Mouse (Mus musculus) midbrain, postnatal 0 days (tissue): Measurements from ENCODE around the gene Cntnap5a. TPM values are rescaled to one million over a fixed set of nuclear protein-coding genes. Genes with fewer than 3 reads are reported as not detected.
"Not testable (repeated sequence)": the region's sequence is repeated elsewhere in the genome, so short reads cannot be mapped to it uniquely, and the experiment has no call there.

Source experiments
- ATAC-seq: fragments of 200-750 bp; cut with Nextera tagmentation; 2 replicates; pipeline ENCODE4 v1.8.0; 2017; ENCODE audit warnings: moderate number of reproducible peaks, mild to moderate bottlenecking, moderate TSS enrichment, moderate library complexity; ENCODE audit not compliant: low FRiP score
- DNase-seq: peaks from one replicate; pipeline ENCODE4 v3.0.0-alpha.2; 2015; ENCODE audit warnings: low spot score
- H3K27ac ChIP-seq: fragments of 300-500 bp; sonication (generic); 2 replicates; pipeline ENCODE4 v1.5.1; 2014; ENCODE audit warnings: low read depth, mild to moderate bottlenecking, low read length, mixed read lengths
- H3K27me3 ChIP-seq: fragments of 300-500 bp; sonication (generic); 2 replicates; pipeline ENCODE4 v1.6.1; 2014; ENCODE audit warnings: low read length, control low read depth, mixed read lengths; ENCODE audit not compliant: insufficient read depth
- H3K36me3 ChIP-seq: fragments of 300-500 bp; sonication (generic); 2 replicates; pipeline ENCODE4 v1.6.1; 2014; ENCODE audit warnings: low read length, control low read depth, mixed read lengths; ENCODE audit not compliant: insufficient read depth
- H3K4me1 ChIP-seq: fragments of 300-500 bp; sonication (generic); 2 replicates; pipeline ENCODE4 v1.6.1; 2014; ENCODE audit warnings: mild to moderate bottlenecking, control low read depth, antibody characterized with exemption, low read length, mixed read lengths; ENCODE audit not compliant: insufficient read depth
- H3K4me2 ChIP-seq: fragments of 300-500 bp; sonication (generic); 2 replicates; pipeline ENCODE4 v1.6.1; 2014; ENCODE audit warnings: low read depth, mild to moderate bottlenecking, low read length, mixed read lengths; ENCODE audit not compliant: poor library complexity, severe bottlenecking
- H3K4me3 ChIP-seq: fragments of 300-500 bp; sonication (generic); 2 replicates; pipeline ENCODE4 v1.5.1; 2014; ENCODE audit warnings: low read depth, mild to moderate bottlenecking, low read length, moderate library complexity
- H3K9ac ChIP-seq: fragments of 300-500 bp; sonication (generic); replicated peaks from 2 replicates; pipeline ENCODE4 v1.6.1; 2014; ENCODE audit warnings: mild to moderate bottlenecking, low read length, moderate library complexity, mixed read lengths; ENCODE audit not compliant: poor library complexity, severe bottlenecking
- H3K9me3 ChIP-seq: fragments of 300-500 bp; sonication (generic); 2 replicates; pipeline ENCODE4 v1.6.1; 2016; ENCODE audit warnings: low read length, control low read depth
- CTCF ChIP-seq: IDR thresholded peaks from 2 replicates; pipeline ENCODE4 v1.5.1; 2016; ENCODE audit warnings: antibody characterized with exemption, mild to moderate bottlenecking
- WGBS: fragments of 180-500 bp; shearing (Covaris S2); extraction: QIAGEN DNeasy Blood & Tissue Kit; methylation state at CpG from one replicate; pipeline ENCODE4 v1.1.7; 2014; 5-methylcytosine and 5-hydroxymethylcytosine counted together
- polyA plus RNA-seq: library from polyadenylated mRNA; unstranded; fragments of >200 nt; fragmentation: Nextera tagmentation; extraction: Ambion mirVana; gene quantifications from 2 replicates; pipeline ENCODE4 v1.2.1, GENCODE M21; 2015
- total RNA-seq: library from RNA; depleted of rRNA; stranded (reverse); fragments of >200 nt; gene quantifications from 2 replicates; pipeline ENCODE4 v1.2.3, GENCODE M21; 2014

Gene Cntnap5a
- total and polyA plus RNA-seq, 2 experiments from 2014 or later: 2.9 to 20.4 TPM

DNA sequence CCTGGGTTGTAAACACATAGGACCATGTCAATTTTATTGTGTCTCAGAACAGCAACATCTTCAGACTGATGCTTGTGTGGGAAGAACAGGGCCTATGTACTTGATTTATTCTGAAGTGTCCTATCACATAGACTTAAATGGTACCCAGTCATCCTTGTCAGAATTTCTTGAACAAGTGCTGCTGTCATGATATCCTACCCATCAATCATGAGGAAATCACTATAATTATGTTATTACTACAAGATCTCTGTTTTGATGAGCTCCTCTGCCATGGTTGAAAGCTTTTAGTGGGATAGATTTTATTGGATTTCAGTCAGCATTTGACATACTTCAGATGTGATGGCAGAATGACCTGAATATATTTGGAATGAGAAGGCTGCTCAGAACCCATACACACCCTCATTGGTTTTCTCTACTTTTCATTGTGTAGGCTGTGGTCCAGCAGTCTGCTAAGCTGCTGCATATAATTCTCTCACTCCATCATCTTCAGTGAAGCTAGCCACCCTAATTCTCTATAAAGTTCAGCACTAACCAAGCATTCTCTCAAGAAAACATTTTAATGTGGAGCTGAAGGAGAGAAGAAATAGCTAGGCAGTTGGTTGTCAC, 465.3 kb downstream of the Cntnap5a start:
- no peak overlapping the region for H3K9ac ChIP-seq
- no peak overlapping the region for H3K4me3 ChIP-seq
- no peak overlapping the region for H3K4me2 ChIP-seq
- H3K27me3 ChIP-seq: no peaks in the 10 kb centered on the region
- no peaks in the 10 kb centered on the region for H3K4me1 ChIP-seq
- ATAC-seq (no peak), DNase-seq (no peak)
- no peak for TF ChIP-seq CTCF
- H3K36me3 ChIP-seq: no peaks in the 10 kb centered on the region
- no peak overlapping the region for H3K27ac ChIP-seq
- no peaks in the 10 kb centered on the region for H3K9me3 ChIP-seq

DNA sequence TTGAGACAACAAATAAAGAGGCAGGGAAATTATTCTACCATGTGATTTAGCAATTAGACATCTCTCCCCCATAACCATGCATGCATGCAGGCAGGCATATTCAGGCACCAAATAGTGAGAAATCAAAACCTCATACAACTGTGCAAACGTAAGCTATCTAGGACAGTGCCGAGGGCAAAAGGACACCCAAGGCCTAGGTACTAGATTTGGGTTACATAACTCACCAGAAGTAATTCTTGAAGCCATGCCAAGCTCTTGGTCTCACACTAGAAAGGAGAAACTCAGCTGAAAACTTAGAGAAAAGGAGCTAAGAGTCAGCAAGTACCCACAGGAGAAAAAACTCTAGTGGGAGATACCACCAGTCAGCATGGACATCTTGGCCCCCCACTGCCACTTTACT, 499.9 kb downstream of the Cntnap5a start:
- H3K27me3 ChIP-seq: no peaks in the 10 kb centered on the region
- H3K4me3 ChIP-seq: no peak overlapping the region
- ATAC-seq (no peak), DNase-seq (no peak)
- H3K36me3 ChIP-seq: no peaks in the 10 kb centered on the region
- no peaks in the 10 kb centered on the region for H3K9me3 ChIP-seq
- no peaks in the 10 kb centered on the region for H3K4me1 ChIP-seq
- H3K4me2 ChIP-seq: no peak overlapping the region
- 80% methylated on average over 2 of the region's 2 CpGs for WGBS
- H3K9ac ChIP-seq: no peak overlapping the region
- TF ChIP-seq CTCF: no peak
- no peak overlapping the region for H3K27ac ChIP-seq

DNA sequence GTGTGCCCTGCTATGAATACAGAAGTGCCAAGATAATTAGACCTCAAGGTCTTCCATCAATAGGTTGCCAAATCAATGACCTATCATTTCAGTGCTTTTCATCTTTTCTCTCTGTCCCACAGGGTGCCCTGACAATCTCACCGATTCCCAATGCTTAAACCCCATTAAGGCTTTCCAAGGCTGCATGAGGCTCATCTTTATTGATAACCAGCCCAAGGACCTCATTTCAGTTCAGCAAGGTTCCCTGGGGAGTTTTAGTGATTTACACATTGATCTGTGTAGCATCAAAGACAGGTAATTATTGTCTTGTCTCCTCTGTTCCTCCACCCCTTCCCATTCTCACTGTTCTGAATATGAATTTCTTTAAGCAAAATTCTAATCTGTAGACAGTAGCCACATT, 503.6 kb downstream of the Cntnap5a start:
- not testable (repeated sequence) for H3K4me2 ChIP-seq, H3K9ac ChIP-seq, DNase-seq, H3K36me3 ChIP-seq, ATAC-seq, H3K4me1 ChIP-seq, H3K27ac ChIP-seq, H3K4me3 ChIP-seq, H3K9me3 ChIP-seq, H3K27me3 ChIP-seq
- 13% methylated on average over 1 of the region's 1 CpGs for WGBS

GRCm38 (mm10) chr1:116192299-116192698, 507.7 kb downstream of the Cntnap5a start:
- no peaks in the 10 kb centered on the region for H3K27me3 ChIP-seq
- no peak for ATAC-seq
- no peaks in the 10 kb centered on the region for H3K9me3 ChIP-seq
- no peak overlapping the region for H3K4me3 ChIP-seq
- no peaks in the 10 kb centered on the region for H3K4me1 ChIP-seq
- H3K36me3 ChIP-seq: no peaks in the 10 kb centered on the region
- H3K4me2 ChIP-seq: no peak overlapping the region
- no peak for DNase-seq
- WGBS: 97% methylated on average over 2 of the region's 2 CpGs
- no peak overlapping the region for H3K9ac ChIP-seq
- no peak overlapping the region for H3K27ac ChIP-seq
- no peak for TF ChIP-seq CTCF

DNA sequence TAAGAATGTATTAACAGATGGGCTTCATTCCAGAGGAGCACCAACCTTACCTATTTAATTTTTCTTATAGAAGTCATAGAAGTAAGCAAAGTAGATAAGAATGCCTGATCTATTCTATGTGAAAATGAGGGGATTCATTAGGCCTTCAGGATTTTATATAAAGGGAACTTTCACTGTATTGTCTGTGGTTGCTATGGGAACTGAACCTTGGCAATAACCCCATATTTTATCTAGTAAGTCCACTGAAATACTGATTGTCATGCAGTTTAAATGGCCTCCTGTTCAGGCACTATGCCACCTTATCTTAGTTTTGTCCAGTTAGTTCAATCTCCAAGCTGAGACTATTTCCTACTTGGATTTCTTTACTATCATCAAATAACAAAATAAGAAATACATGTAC, 532.3 kb downstream of the Cntnap5a start:
- DNase-seq (peak; percentile 10), ATAC-seq (no peak)
- no peaks in the 10 kb centered on the region for H3K4me1 ChIP-seq
- no peaks in the 10 kb centered on the region for H3K27me3 ChIP-seq
- H3K4me3 ChIP-seq: no peak overlapping the region
- no peak overlapping the region for H3K27ac ChIP-seq
- H3K4me2 ChIP-seq: no peak overlapping the region
- H3K9ac ChIP-seq: no peak overlapping the region
- H3K9me3 ChIP-seq: no peaks in the 10 kb centered on the region
- no peak for TF ChIP-seq CTCF
- no peaks in the 10 kb centered on the region for H3K36me3 ChIP-seq

GRCm38 (mm10) chr1:116240538-116240937, 556.0 kb downstream of the Cntnap5a start:
- no peak overlapping the region for H3K27ac ChIP-seq
- H3K4me3 ChIP-seq: no peak overlapping the region
- no peak overlapping the region for H3K9ac ChIP-seq
- H3K9me3 ChIP-seq: no peaks in the 10 kb centered on the region
- H3K36me3 ChIP-seq: no peaks in the 10 kb centered on the region
- ATAC-seq (no peak), DNase-seq (no peak)
- no peaks in the 10 kb centered on the region for H3K27me3 ChIP-seq
- no peak overlapping the region for H3K4me2 ChIP-seq
- no peak for TF ChIP-seq CTCF
- H3K4me1 ChIP-seq: no peaks in the 10 kb centered on the region
